ENCODE assay signal across 8 mouse cellular contexts in the genomic region with DNA sequence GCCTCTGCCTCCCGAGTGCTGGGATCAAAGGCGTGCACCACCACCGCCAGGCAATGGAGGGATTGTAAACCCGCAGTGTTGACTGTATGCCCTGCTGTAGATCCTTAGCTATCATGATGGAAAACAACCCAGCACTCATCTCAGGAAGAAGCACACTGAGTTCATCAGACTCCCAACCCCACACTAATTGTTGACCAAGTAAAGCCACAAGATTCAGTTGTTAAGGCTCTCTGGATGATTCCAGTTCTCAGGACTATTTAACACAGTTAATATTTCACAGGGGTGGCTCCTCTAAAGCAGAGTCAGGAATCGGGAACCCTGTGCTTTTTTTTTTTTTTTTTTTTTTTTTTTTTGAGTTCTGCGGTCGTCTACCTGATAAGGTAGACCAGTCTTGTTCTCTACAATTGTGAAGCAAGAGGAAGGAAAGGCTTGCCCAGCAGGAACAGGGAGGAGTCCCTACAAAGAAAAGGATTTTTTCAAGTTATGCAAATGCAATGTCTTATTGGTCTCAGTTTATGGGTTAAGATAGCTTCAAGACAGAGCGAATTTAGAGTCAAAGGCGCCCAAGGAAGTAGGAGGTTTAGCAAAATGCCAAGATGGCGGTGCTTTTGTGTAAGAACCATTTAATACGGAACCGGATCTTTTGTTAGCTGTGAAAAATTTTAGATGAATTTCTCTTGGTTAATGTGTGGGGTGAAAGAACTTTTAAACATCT. TPM values are rescaled to one million over a fixed set of nuclear protein-coding genes. Genes with fewer than 3 reads are reported as not detected.
A peak's percentile ranks its signal among the peaks of the same experiment; 100 is the strongest.
DNase-seq lines count a peak whose midpoint lies in the region; ATAC-seq and TF ChIP-seq lines count a peak whose summit lies in the region.

No protein-coding gene starts in this region.

- peaks cover 10% of the 10 kb centered on the region; the same call in 1 of the 2 replicates for H3K27me3 ChIP-seq in spleen, adult 2 months (ENCODE audit: control insufficient read depth, insufficient read depth, low read length)
- H3K27me3 ChIP-seq in forebrain, embryonic 10.5 days (ENCODE audit: poor library complexity, severe bottlenecking), result peaks cover 85% of the 10 kb centered on the region
- H3K27me3 ChIP-seq in kidney, embryonic 16.5 days (ENCODE audit: insufficient read depth, low read length), result peaks cover 13% of the 10 kb centered on the region; the same call in 1 of the 2 replicates
- H3K27me3 ChIP-seq in midbrain, embryonic 15.5 days (replicated peaks), result peaks cover 72% of the 10 kb centered on the region

- peak overlapping the region; percentile 62 for H3K4me3 ChIP-seq in spleen, adult 2 months (ENCODE audit: extremely low read depth, insufficient read depth, insufficient read length)
- peak overlapping the region; percentile 67 for H3K4me3 ChIP-seq in forebrain, embryonic 10.5 days
- peak overlapping the region; percentile 54 for H3K4me3 ChIP-seq in kidney, embryonic 16.5 days (ENCODE audit: low read length)
- peak overlapping the region; percentile 64 for H3K4me3 ChIP-seq in midbrain, embryonic 15.5 days

- peak in 1 of 2 experiments; percentile 14 for DNase-seq in spleen, adult 2 months (ENCODE audit: low read depth in 1 of 2, low spot score in 2 of 2)
- DNase-seq in spleen, adult 12 weeks (ENCODE audit: low spot score), result no peak
- no peak for DNase-seq in forebrain, embryonic 10.5 days (ENCODE audit: extremely low spot score, low spot score)
- no peak for DNase-seq in left cerebral cortex, adult 18-20 months (ENCODE audit: low spot score in 2 of 2)
- DNase-seq in gastrocnemius, postnatal 4 days (ENCODE audit: low spot score in 2 of 2), result no peak
- no peak for DNase-seq in cerebellum, adult 11 months

- peak overlapping the region; percentile 61; the same call in 1 of the 2 replicates for H3K27ac ChIP-seq in spleen, adult 2 months (ENCODE audit: insufficient read depth, low read length)
- H3K27ac ChIP-seq in forebrain, embryonic 10.5 days, result no peak overlapping the region
- H3K27ac ChIP-seq in kidney, embryonic 16.5 days (ENCODE audit: low read length), result peak overlapping the region; percentile 59
- no peak overlapping the region for H3K27ac ChIP-seq in midbrain, embryonic 15.5 days

- TF ChIP-seq POLR2A in spleen, adult 2 months (IDR thresholded peaks at IDR 0.05; ENCODE audit: low read depth, low read length), result no peak

- 52% methylated on average over 12 of the region's 12 CpGs for WGBS in spleen, adult 2 months
- whole genome bisulfite sequencing in forebrain, embryonic 10.5 days, result 48% methylated on average over 12 of the region's 12 CpGs
- 45% methylated on average over 12 of the region's 12 CpGs for WGBS in kidney, embryonic 16.5 days
- WGBS in midbrain, embryonic 15.5 days, result 47% methylated on average over 12 of the region's 12 CpGs

- TF ChIP-seq CTCF in spleen, adult 2 months (IDR thresholded peaks at IDR 0.05; ENCODE audit: extremely low read depth, insufficient read depth, insufficient read length, insufficient replicate concordance), result no peak

- peak overlapping the region; percentile 96 for H3K4me2 ChIP-seq in kidney, embryonic 16.5 days (replicated peaks; ENCODE audit: low read depth, low read length)
- H3K4me2 ChIP-seq in midbrain, embryonic 15.5 days, result peak overlapping the region; percentile 100

- H3K36me3 ChIP-seq in spleen, adult 2 months (ENCODE audit: control insufficient read depth, insufficient read depth, low read length), result no peaks in the 10 kb centered on the region
- no peaks in the 10 kb centered on the region for H3K36me3 ChIP-seq in forebrain, embryonic 10.5 days (replicated peaks)
- H3K36me3 ChIP-seq in kidney, embryonic 16.5 days (ENCODE audit: insufficient read depth, low read length), result no peaks in the 10 kb centered on the region
- no peaks in the 10 kb centered on the region for H3K36me3 ChIP-seq in midbrain, embryonic 15.5 days (replicated peaks)

- no peaks in the 10 kb centered on the region for H3K9me3 ChIP-seq in forebrain, embryonic 10.5 days
- H3K9me3 ChIP-seq in kidney, embryonic 16.5 days (ENCODE audit: low read length), result no peaks in the 10 kb centered on the region
- no peaks in the 10 kb centered on the region for H3K9me3 ChIP-seq in midbrain, embryonic 15.5 days

- H3K4me1 ChIP-seq in spleen, adult 2 months (ENCODE audit: control insufficient read depth, insufficient read depth, insufficient read length), result peaks cover 18% of the 10 kb centered on the region
- H3K4me1 ChIP-seq in forebrain, embryonic 10.5 days, result peaks cover 42% of the 10 kb centered on the region
- peaks cover 21% of the 10 kb centered on the region for H3K4me1 ChIP-seq in kidney, embryonic 16.5 days (ENCODE audit: insufficient read depth, low read length)
- peaks cover 39% of the 10 kb centered on the region for H3K4me1 ChIP-seq in midbrain, embryonic 15.5 days

- ATAC-seq in kidney, embryonic 16.5 days (ENCODE audit: low FRiP score, low TSS enrichment), result no peak
- no peak for ATAC-seq in midbrain, embryonic 15.5 days (replicated peaks)

- H3K9ac ChIP-seq in kidney, embryonic 16.5 days (replicated peaks; ENCODE audit: low read length), result peak overlapping the region; percentile 58; the same call in 1 of the 2 replicates
- no peak overlapping the region for H3K9ac ChIP-seq in midbrain, embryonic 15.5 days

RNA-seq across cellular contexts. Expression of gene Klf9, which starts 1.1 kb away (rescaled TPM):
- polyA plus RNA-seq in spleen, adult 2 months (2012; rRNA removed), result 6.3 and 9.2 TPM in 2 replicates
- 0.81 and 0.95 TPM in 2 replicates for polyA plus RNA-seq in forebrain, embryonic 10.5 days (2016; fragmentation: Nextera tagmentation; extraction: Ambion mirVana)
- polyA plus RNA-seq in kidney, embryonic 16.5 days (2015; fragmentation: Nextera tagmentation; extraction: Ambion mirVana), result 5.8 and 6.5 TPM in 2 replicates
- polyA plus RNA-seq in midbrain, embryonic 15.5 days (2015; fragmentation: Nextera tagmentation; extraction: Ambion mirVana), result 2.4 and 2.7 TPM in 2 replicates
- 100 to 1,000 TPM; 153 to 167 TPM for total RNA-seq in left cerebral cortex, adult 18-20 months (2021)
- total RNA-seq in gastrocnemius, postnatal 4 days (2021), result 10 to 100 TPM; 21.4 to 33.2 TPM

Comparison
In these comparisons a context has a peak if more than half of its experiments do, and no peak if none do; other contexts are left out.
1. H3K27ac ChIP-seq: peak in spleen, adult 2 months (single experiment) and kidney, embryonic 16.5 days (single experiment); none in forebrain, embryonic 10.5 days (single experiment) and midbrain, embryonic 15.5 days (single experiment).
2. Peak in every context shown above with its lines, with median percentiles within 50 percentile points of each other: H3K4me3 ChIP-seq.